Mouse (Mus musculus): Measurements from ENCODE around the gene Asprv1. TPM values are rescaled to one million over a fixed set of nuclear protein-coding genes. Genes with fewer than 3 reads are reported as not detected.

Asprv1 gene
- polyA plus RNA-seq, 1 experiment = 2.0 TPM

- peak; percentile 46 for DNase-seq (ENCODE audit: low read depth)
- TF ChIP-seq POLR2A (IDR thresholded peaks at IDR 0.05; ENCODE audit: borderline replicate concordance, extremely low read depth, insufficient read depth, insufficient read length, poor library complexity, severe bottlenecking) (no peak), CTCF (IDR thresholded peaks at IDR 0.05; ENCODE audit: borderline replicate concordance, extremely low read depth, insufficient read depth, insufficient read length) (no peak)
Observed at GRCm38 (mm10) chr6:86624074-86625030, 3.6 kb upstream of the Asprv1 start.

GRCm38 (mm10) chr6:86630141-86630540 lies 2.2 kb downstream of the Asprv1 start:
- peak; percentile 28 for DNase-seq (ENCODE audit: low read depth)
- TF ChIP-seq CTCF (IDR thresholded peaks at IDR 0.05; ENCODE audit: borderline replicate concordance, extremely low read depth, insufficient read depth, insufficient read length) = no peak
- TF ChIP-seq POLR2A (IDR thresholded peaks at IDR 0.05; ENCODE audit: borderline replicate concordance, extremely low read depth, insufficient read depth, insufficient read length, poor library complexity, severe bottlenecking) = no peak

- no peak for TF ChIP-seq CTCF (IDR thresholded peaks at IDR 0.05; ENCODE audit: borderline replicate concordance, extremely low read depth, insufficient read depth, insufficient read length)
- no peak for TF ChIP-seq POLR2A (IDR thresholded peaks at IDR 0.05; ENCODE audit: borderline replicate concordance, extremely low read depth, insufficient read depth, insufficient read length, poor library complexity, severe bottlenecking)
- DNase-seq (ENCODE audit: low read depth) = no peak
Observed at GRCm38 (mm10) chr6:86636495-86636894, 8.5 kb downstream of the Asprv1 start.

GRCm38 (mm10) chr6:86637171-86637835 lies 9.3 kb downstream of the Asprv1 start:
- TF ChIP-seq POLR2A (IDR thresholded peaks at IDR 0.05; ENCODE audit: borderline replicate concordance, extremely low read depth, insufficient read depth, insufficient read length, poor library complexity, severe bottlenecking) (no peak), CTCF (IDR thresholded peaks at IDR 0.05; ENCODE audit: borderline replicate concordance, extremely low read depth, insufficient read depth, insufficient read length) (no peak)
- DNase-seq (ENCODE audit: low read depth) = no peak

GRCm38 (mm10) chr6:86637860-86638259 lies 9.9 kb downstream of the Asprv1 start:
- no peak for DNase-seq (ENCODE audit: low read depth)
- TF ChIP-seq POLR2A (IDR thresholded peaks at IDR 0.05; ENCODE audit: borderline replicate concordance, extremely low read depth, insufficient read depth, insufficient read length, poor library complexity, severe bottlenecking) (no peak), CTCF (IDR thresholded peaks at IDR 0.05; ENCODE audit: borderline replicate concordance, extremely low read depth, insufficient read depth, insufficient read length) (no peak)

- DNase-seq (ENCODE audit: low read depth) = peak; percentile 49
Observed at GRCm38 (mm10) chr6:86638434-86638833, 10.5 kb downstream of the Asprv1 start.

GRCm38 (mm10) chr6:86639180-86640160 lies 11.5 kb downstream of the Asprv1 start:
- DNase-seq (ENCODE audit: low read depth) = no peak
- TF ChIP-seq POLR2A (IDR thresholded peaks at IDR 0.05; ENCODE audit: borderline replicate concordance, extremely low read depth, insufficient read depth, insufficient read length, poor library complexity, severe bottlenecking) = no peak
- TF ChIP-seq CTCF (IDR thresholded peaks at IDR 0.05; ENCODE audit: borderline replicate concordance, extremely low read depth, insufficient read depth, insufficient read length) = no peak

More at GRCm38 (mm10) chr6:86638434-86638833, 10.5 kb downstream of the Asprv1 start:
- TF ChIP-seq POLR2A (IDR thresholded peaks at IDR 0.05; ENCODE audit: borderline replicate concordance, extremely low read depth, insufficient read depth, insufficient read length, poor library complexity, severe bottlenecking) (no peak), CTCF (IDR thresholded peaks at IDR 0.05; ENCODE audit: borderline replicate concordance, extremely low read depth, insufficient read depth, insufficient read length) (peak; percentile 49; the same call in 1 of the 2 replicates)

- no peak for DNase-seq (ENCODE audit: low read depth)
- TF ChIP-seq CTCF (IDR thresholded peaks at IDR 0.05; ENCODE audit: borderline replicate concordance, extremely low read depth, insufficient read depth, insufficient read length) (no peak), POLR2A (IDR thresholded peaks at IDR 0.05; ENCODE audit: borderline replicate concordance, extremely low read depth, insufficient read depth, insufficient read length, poor library complexity, severe bottlenecking) (no peak)
Observed at GRCm38 (mm10) chr6:86640161-86640560, 12.2 kb downstream of the Asprv1 start.

GRCm38 (mm10) chr6:86640776-86641175 lies 12.8 kb downstream of the Asprv1 start:
- no peak for DNase-seq (ENCODE audit: low read depth)
- TF ChIP-seq CTCF (IDR thresholded peaks at IDR 0.05; ENCODE audit: borderline replicate concordance, extremely low read depth, insufficient read depth, insufficient read length) (no peak), POLR2A (IDR thresholded peaks at IDR 0.05; ENCODE audit: borderline replicate concordance, extremely low read depth, insufficient read depth, insufficient read length, poor library complexity, severe bottlenecking) (no peak)

GRCm38 (mm10) chr6:86641716-86642115 lies 13.8 kb downstream of the Asprv1 start:
- TF ChIP-seq CTCF (IDR thresholded peaks at IDR 0.05; ENCODE audit: borderline replicate concordance, extremely low read depth, insufficient read depth, insufficient read length) (no peak), POLR2A (IDR thresholded peaks at IDR 0.05; ENCODE audit: borderline replicate concordance, extremely low read depth, insufficient read depth, insufficient read length, poor library complexity, severe bottlenecking) (no peak)
- DNase-seq (ENCODE audit: low read depth) = no peak
